Mouse (Mus musculus): ENCODE results near the gene Lrrc9. TPM values are rescaled to one million over a fixed set of nuclear protein-coding genes. Genes with fewer than 3 reads are reported as not detected.

Lrrc9 gene
- total and polyA plus RNA-seq, 3 experiments = not detected

GRCm38 (mm10) chr12:72489995-72490394 is 48.3 kb downstream of the Lrrc9 start:
- no peaks in the 10 kb centered on the region for H3K4me1 ChIP-seq (ENCODE audit: control insufficient read depth in 1 of 2, insufficient read depth in 2 of 2, low read length in 2 of 2)
- H3K27me3 ChIP-seq (ENCODE audit: control insufficient read depth in 1 of 2, insufficient read depth in 2 of 2, low read length in 2 of 2) = peaks cover 0 to 2% of the 10 kb centered on the region in 2 experiments; a peak in 1 of 4 replicates
- TF ChIP-seq POLR2AphosphoS5 (IDR thresholded peaks at IDR 0.05; ENCODE audit: borderline replicate concordance, low read depth, low read length) (no peak), CTCF (IDR thresholded peaks at IDR 0.05 in 2 of 3, conservative IDR thresholded peaks at IDR 0.05 in 1 of 3; ENCODE audit: control insufficient read depth in 1 of 3, insufficient read depth in 1 of 3, low read depth in 2 of 3, low read length in 3 of 3, poor library complexity in 1 of 3, severe bottlenecking in 1 of 3) (no peak), EP300 (IDR thresholded peaks at IDR 0.05; ENCODE audit: low read depth in 1 of 2, low read length in 2 of 2) (no peak), UBTF (IDR thresholded peaks at IDR 0.05; ENCODE audit: borderline replicate concordance, insufficient read depth, low read depth, low read length) (no peak), USF1 (IDR thresholded peaks at IDR 0.05; ENCODE audit: low read depth, low read length) (no peak), MEF2A (IDR thresholded peaks at IDR 0.05; ENCODE audit: extremely low read depth, insufficient replicate concordance, low read depth, low read length, poor library complexity, severe bottlenecking) (no peak), CHD2 (IDR thresholded peaks at IDR 0.05; ENCODE audit: low read length) (no peak), MAFK (IDR thresholded peaks at IDR 0.05; ENCODE audit: borderline replicate concordance, low read depth, low read length) (no peak), CHD1 (IDR thresholded peaks at IDR 0.05; ENCODE audit: low read depth, low read length) (no peak), TAL1 (IDR thresholded peaks at IDR 0.05; ENCODE audit: low read length) (no peak), MYB (IDR thresholded peaks at IDR 0.05; ENCODE audit: low read depth, low read length) (no peak), POLR2A (IDR thresholded peaks at IDR 0.05; ENCODE audit: control insufficient read depth in 1 of 2, insufficient read depth in 1 of 2, low read depth in 1 of 2, low read length in 2 of 2, poor library complexity in 1 of 2) (no peak), RAD21 (IDR thresholded peaks at IDR 0.05; ENCODE audit: low read depth, low read length) (no peak), SMC3 (IDR thresholded peaks at IDR 0.05; ENCODE audit: low read depth, low read length) (no peak)
- no peak for DNase-seq (ENCODE audit: low read depth, low spot score)
- H3K27ac ChIP-seq (ENCODE audit: control insufficient read depth, low read depth, low read length) = no peak overlapping the region
- H3K36me3 ChIP-seq (ENCODE audit: control insufficient read depth in 1 of 2, insufficient read depth in 2 of 2, low read length in 2 of 2) = no peaks in the 10 kb centered on the region
- no peak overlapping the region for H3K9ac ChIP-seq (ENCODE audit: control insufficient read depth, low read depth, low read length, poor library complexity, severe bottlenecking)
- no peak overlapping the region for H3K4me3 ChIP-seq (ENCODE audit: control insufficient read depth in 1 of 2, insufficient read depth in 1 of 2, low read depth in 2 of 2, low read length in 2 of 2)
- H3K9me3 ChIP-seq (replicated peaks; ENCODE audit: insufficient read depth, low read length) = no peaks in the 10 kb centered on the region
- H3K79me2 ChIP-seq (ENCODE audit: control insufficient read depth, insufficient read depth, low read length, poor library complexity) = no peaks in the 10 kb centered on the region

- DNase-seq (ENCODE audit: low read depth, low spot score) = no peak
- Histone ChIP-seq H3K36me3 (ENCODE audit: control insufficient read depth in 1 of 2, insufficient read depth in 2 of 2, low read length in 2 of 2) (no peaks in the 10 kb centered on the region), H3K27me3 (ENCODE audit: control insufficient read depth in 1 of 2, insufficient read depth in 2 of 2, low read length in 2 of 2) (peaks cover 0 to 2% of the 10 kb centered on the region in 2 experiments; a peak in 1 of 4 replicates), H3K27ac (ENCODE audit: control insufficient read depth, low read depth, low read length) (no peak overlapping the region), H3K4me3 (ENCODE audit: control insufficient read depth in 1 of 2, insufficient read depth in 1 of 2, low read depth in 2 of 2, low read length in 2 of 2) (no peak overlapping the region), H3K9me3 (replicated peaks; ENCODE audit: insufficient read depth, low read length) (no peaks in the 10 kb centered on the region), H3K79me2 (ENCODE audit: control insufficient read depth, insufficient read depth, low read length, poor library complexity) (no peaks in the 10 kb centered on the region), H3K4me1 (ENCODE audit: control insufficient read depth in 1 of 2, insufficient read depth in 2 of 2, low read length in 2 of 2) (no peaks in the 10 kb centered on the region), H3K9ac (ENCODE audit: control insufficient read depth, low read depth, low read length, poor library complexity, severe bottlenecking) (no peak overlapping the region)
- no peak for TF ChIP-seq POLR2AphosphoS2 (IDR thresholded peaks at IDR 0.05; ENCODE audit: low read length)
Observed at GRCm38 (mm10) chr12:72491063-72491719, 49.5 kb downstream of the Lrrc9 start.
